Mouse (Mus musculus): ENCODE results near the gene Vmp1.

Vmp1 gene

DNA sequence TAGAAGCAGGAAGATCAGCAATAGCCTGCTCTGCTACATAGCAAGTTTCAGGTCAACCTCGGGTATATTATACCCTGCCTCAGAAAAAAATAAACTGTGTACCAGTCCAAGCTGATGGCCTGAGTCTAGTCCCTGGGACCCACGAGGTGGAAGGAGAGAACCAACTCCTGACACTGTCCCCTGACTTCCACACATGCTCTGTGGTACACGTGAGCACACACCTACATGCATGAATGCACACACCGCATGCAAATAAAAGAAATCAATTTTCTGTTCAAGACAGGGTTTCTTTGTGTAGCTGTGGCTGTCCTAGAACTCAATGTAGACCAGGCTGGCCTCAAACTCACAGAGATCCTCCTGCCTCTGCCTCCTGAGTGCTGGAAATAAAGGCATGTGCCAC lies 125.4 kb downstream of the Vmp1 start:
- no peak for DNase-seq

DNA sequence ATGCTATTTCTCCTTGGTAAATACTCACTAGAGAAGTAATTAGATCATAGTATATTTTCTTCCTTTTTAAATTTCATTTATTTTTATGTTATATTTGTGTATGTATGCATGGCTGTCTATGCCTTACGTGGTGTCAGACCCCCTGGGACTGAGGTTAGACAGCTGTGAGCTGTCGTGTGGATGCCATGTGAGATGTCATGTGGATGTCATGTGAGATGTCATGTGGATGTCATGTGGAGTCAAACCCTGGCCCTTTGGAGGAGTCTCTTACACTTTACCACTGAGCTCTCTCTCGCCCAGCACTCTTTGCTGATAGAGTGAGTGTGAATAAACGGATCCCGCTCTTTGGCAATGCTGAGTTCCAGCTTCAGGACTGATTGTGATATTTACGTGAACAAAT lies 130.1 kb downstream of the Vmp1 start:
- no peak for DNase-seq

DNA sequence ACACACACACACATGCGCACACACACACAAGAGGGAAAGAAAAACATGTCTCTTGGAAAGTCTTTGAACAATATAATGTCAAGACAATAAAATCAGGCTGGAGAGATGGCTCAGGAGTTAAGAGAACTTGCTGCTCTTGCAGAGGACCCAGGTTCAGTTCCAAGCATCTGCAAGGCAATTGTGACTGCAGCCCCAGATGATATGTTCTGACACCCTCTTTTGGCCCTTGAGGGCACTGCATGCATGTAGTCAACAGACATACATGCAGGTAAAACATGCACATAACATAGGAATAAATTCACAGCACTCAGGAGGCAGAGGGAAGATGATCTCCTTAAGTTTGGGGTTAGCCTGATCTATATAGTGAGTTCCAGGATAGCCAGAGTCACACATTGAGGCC lies 136.2 kb downstream of the Vmp1 start:
- DNase-seq = peak; percentile 30

DNA sequence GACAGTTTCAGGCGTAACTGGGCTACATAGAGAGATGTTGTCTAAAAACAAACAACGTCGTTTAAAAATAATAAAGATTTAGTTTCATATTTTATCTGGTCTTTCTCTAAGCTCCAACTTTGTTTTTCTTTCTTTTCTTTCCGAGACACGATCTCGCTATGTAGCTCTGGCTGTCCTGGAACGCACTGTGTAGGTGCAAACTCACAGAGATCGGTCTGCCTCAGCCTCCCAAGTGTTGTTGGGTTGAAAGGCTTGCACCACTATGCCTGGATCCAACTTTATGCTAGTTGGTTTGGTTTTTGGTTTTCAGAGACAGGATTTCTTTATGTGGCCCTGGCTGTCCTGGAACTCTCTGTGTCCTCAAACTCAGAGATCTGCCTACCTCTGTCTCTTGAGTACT lies 138.1 kb downstream of the Vmp1 start:
- DNase-seq = no peak

DNA sequence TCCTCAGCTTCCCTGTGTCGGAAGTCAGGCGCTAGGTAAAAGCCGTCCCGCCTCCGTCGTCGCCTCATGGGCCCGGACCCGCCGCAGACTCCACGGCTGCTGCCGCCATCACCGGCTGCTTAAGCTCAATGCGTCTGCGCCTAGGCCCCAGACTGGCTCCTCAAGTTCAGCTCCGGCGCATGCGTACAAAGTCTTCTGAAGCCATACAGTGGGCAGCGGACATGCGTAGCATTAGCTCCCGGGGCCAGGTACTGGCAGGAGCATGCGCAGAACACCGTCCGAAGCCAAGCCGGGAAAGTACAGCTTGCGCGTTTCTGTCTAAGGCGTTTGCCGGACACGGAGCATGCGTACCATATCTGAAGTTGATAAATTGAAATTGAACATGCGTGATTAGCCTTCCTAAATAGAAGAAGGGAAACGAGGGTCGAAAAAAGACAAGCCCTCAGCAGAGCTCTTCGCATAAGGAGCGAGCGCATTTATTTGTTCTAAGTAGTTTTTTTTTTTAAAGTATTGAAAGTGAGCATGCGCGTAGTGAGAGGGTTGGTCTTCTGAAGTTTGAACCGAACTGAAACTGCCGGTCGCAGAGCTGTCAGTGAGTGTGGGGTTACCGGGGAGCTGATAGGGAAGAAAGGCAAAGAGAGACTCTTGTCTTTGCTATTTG lies 138.9 kb downstream of the Vmp1 start, which contains the start of the genes Rps6kb1 and Tubd1:
TSS of gene Rps6kb1 (minus strand) at position 167 of the 661 bp plus-strand sequence.
TSS of gene Tubd1 (plus strand) at position 353 of the 661 bp plus-strand sequence.
- peak; percentile 100 for DNase-seq

DNA sequence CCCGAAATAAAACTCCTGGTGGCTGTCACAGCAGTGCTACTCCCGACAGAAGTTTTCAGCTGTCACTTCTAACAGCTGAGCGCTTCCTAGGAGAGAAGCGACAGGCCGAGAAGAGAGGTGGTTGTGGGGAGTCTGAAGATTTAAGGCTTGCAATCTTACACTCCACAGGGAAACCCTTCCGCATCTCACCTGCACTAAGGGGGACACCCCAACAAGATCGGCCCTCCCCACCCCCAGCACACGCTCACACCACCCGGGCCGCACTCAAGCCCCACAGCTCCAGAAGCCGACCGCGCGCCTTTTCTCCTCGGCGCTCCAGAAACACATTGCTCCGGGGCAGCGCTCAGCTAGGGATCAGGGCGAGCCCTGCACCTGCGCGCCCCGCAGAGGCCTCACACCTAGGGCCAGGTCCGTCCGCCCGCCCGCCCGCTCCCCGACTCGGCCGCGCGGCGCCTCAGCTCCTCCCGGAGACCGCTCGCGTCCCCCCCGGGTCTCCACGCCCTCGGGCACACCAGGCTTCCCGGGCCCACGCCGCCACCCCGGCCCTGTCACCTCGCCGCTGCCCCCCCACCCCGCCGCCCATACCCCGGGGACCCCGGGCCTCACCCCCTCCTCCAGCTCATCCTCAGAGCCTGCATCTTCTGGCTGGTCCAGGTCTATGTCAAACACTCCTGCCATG lies 139.5 kb downstream of the Vmp1 start:
- DNase-seq = peak; percentile 30

DNA sequence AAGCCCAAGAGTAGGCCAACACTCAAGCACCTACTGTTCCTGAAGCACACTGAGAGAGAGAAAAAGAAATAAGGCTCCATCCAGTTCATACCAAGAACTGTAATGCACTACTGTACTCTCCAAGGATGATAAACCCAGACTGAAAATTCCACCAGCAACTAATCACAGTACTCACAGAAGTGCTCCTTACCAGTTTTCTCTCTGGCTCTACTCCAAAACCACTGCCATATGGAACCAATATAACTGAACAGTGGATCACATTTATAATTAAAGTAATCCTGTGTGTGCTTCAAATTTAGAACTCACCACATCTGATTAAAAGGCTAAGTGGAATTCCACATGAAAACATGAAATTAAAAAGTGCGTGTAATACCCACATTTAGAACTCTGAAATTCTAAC lies 140.8 kb downstream of the Vmp1 start:
- DNase-seq = no peak

DNA sequence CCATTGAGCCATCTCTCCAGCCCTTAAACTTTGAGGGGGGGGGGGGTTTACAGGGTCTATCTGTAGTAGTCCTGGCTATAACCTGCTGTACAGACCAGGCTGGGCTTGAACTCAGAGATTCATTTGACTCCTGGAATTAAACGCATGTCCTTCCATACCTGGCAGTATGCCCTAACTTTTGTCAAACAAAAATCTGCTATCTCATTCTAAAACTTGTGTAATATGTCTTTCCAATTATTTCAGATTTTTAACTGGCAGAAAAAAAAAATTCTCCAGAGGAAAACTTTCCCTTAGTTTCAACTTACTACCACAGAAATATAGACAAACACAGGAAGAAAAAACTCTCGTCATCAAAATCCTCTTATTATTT lies 143.2 kb downstream of the Vmp1 start:
- DNase-seq = no peak

DNA sequence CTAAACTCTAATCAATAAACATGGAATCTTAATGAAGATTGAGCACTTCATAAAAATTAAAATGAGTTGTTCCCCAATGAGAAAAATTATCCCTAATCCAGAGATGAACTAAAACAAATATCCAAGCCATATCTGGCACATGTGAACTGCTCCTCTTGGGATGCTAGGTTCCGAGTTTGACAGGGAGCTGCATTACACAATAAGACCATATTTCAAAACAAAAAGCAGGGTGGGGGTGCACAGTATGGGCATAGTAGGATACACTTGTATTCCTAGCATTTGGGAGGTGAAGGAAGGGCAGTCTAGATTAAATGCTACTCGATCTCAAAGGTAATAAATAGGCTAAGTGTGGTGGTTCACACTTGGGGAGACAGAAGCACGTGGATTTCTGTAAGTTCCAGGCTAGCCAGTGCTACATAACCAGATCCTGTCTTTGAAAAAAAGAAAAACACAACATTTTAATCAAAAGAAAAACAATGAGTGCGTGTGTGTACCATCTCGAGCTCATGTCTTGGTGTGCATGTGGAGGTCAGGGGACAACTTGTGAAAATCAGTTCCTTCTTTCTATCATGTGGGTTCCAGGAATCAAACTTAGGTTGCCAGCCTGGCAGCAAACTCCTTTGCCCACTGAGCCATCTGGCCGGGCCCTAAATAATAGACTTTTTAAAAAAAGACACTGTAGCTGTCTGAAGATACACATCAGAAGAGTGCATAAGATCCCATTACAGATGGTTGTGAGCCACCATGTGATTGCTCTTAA lies 143.7 kb downstream of the Vmp1 start:
- DNase-seq = peak; percentile 13

DNA sequence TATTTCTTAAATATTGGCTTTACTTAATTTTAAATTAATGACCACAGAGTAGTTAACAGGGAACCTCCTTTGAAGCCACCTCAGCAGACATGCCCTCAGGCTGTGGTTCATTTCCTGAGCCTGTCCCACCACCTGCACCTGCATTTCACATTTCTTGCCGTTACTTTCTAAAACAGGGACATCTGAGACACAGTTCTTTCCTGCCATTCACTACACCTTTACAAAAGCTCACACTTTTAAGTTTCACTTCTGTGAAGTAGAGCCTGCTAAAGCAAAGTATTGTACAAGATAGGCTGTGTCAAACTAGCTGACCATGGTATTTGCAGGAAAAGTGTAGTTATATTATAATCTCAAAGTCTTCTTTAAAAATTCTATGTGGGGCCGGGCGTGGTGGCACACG lies 144.8 kb downstream of the Vmp1 start:
- no peak for DNase-seq

DNA sequence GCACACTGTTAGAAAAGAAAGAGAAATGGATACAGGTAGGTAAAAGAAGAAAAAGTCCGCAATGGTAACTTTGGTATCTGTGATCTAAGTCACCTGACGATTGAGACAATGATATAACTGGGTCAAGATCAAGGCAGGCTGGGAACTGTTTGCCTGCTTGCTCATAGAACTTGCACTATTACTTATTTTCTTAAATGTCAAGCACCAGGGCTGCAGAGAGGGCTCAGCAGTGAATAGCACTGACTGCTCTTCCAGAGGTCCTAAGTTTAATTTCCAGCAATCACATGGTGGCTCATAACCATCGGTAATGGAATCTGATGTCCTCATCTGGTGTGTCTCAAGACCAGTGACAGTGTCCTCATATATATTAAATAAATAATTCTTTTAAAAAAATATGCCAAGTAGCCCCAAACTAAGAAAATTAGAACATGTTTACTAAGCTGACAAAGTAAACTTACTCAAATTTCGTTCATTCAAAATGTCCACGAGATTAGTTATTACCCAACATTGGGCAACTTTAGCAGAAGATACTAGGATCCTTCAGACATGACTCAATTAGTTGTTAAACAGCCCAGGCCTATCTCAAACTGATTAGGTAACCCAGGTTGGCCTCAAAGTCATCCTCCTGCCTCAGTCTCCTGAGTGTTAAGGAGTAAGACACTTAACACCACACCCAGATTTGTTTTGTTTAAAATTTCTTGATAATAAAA lies 149.3 kb downstream of the Vmp1 start:
- no peak for DNase-seq

Data from lung, postnatal 36 days (tissue).